Mouse (Mus musculus) spleen, embryonic (tissue): ENCODE results near the gene Rad51b.

Experiments
- CTCF ChIA-PET: fragments of 350-600 bp; sonication (Branson Sonifier 250); formaldehyde crosslinking; loops from one replicate; lab custom pipeline; 2022; lab: Charles Lee

Gene Rad51b

GRCm38 (mm10) chr12:79679251-79679901 lies 382.3 kb downstream of the Rad51b start:
- CTCF ChIA-PET, result interaction anchor here (0.7 kb wide), 1 partner anchor 142 kb away, joined by 3 read pairs; no protein-coding TSS in a partner anchor

DNA sequence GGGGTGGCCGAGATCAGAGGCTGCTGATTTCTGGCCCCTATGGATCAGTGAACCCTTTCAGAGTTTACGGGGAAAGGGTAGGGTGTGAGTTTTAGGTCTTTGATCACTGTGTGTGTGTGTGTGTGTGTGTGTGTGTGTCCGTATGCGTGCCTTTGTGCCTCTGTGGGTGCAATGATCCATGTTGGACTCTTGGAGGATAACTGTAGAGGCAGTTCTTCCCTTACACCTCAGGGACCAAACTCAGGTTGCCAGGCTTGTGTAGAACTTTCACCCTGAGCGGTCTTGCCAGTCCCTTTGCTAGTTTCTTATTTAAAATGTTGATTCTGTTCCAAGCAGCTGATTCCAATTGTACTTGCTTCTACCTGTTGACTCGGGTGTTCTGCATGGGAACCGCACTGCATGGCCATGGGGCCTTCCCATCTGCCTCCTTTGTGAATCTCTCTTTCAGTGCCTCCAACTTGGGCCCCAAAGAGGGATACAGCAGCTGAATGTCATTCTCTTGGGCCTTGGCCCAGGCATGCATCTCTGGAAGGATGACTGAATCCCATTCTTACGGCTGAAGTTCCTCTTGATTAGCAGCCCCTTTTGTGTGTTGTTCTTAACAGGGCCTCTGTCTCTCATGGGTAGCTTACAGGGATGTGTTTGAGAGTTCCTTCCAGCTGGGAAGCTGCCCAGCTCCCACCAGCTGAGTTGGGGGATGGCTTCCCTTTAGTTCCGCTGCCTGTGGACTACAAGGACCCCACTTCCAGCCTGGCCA lies 383.0 kb downstream of the Rad51b start:
- CTCF ChIA-PET, result interaction anchor here (0.7 kb wide), 1 partner anchor 141 kb away, joined by 3 read pairs; no protein-coding TSS in a partner anchor

- CTCF ChIA-PET, result no interaction called here
Observed at GRCm38 (mm10) chr12:79680698-79681072, 383.6 kb downstream of the Rad51b start.

DNA sequence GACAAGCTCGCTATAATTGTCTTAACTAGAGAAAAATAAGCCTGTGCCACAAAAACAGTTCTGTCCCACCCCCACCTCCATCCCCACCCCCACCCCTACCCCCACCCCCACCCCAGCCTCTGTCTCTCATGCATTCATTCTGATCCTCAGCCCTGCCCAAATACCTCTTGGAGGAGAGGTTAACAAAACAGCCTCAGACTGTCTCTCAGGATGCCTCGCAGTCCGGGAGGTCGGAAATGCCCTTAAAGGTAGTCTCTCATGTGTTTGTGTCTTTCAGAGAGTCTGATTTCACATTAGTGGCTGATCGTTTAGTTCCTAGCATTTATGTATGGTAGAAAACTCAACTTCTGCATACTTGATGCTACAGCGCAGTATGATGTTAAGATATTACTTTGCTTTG lies 384.5 kb downstream of the Rad51b start:
- CTCF ChIA-PET, result no interaction called here

DNA sequence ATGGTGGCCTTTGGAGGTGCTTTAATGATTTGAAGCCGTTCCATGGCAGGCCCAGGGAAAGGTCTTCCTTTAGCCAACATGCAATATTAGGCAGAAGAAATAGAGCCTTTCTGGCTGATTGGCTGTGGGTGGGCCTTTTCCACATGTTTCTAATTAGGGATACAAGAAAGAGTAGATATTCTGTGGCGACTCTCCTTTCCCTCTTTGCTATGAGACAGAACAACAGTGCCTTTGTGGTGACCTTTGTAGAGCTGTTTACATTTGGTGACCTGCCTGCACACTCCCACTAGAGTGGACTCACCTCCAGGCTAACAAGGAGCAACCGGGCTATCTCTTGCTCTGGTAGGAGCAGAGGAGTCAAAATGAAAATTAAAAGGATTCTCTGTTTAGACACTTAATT lies 386.3 kb downstream of the Rad51b start:
- CTCF ChIA-PET, result no interaction called here

DNA sequence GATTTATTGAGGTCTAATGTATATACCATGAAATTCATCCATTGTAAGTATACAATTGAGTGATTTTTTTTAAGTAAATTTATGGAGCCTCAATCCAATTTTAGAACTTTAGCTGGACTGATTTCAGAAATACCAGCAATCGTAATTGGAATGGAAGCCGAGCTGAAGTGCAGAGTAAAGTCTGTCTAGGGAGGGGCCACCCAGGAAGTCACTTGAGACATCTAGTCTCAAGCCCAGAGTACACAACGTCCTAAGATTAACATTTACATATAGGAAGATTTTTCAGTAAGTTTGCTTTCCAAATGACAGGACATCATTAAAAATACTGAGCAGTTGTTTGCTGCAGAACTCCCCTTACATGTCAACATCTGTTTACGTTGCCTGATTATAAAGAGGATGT lies 386.7 kb downstream of the Rad51b start:
- CTCF ChIA-PET, result interaction anchor here (1.0 kb wide), 1 partner anchor 54 kb away, joined by 5 read pairs; no protein-coding TSS in a partner anchor

GRCm38 (mm10) chr12:79684338-79684737 lies 387.3 kb downstream of the Rad51b start:
- CTCF ChIA-PET, result interaction anchor here (0.6 to 1.0 kb wide), 3 partner anchors 16 to 163 kb away, joined by 3 to 14 read pairs (median 5); no protein-coding TSS in a partner anchor

GRCm38 (mm10) chr12:79686594-79687325 lies 389.7 kb downstream of the Rad51b start:
- CTCF ChIA-PET, result no interaction called here

GRCm38 (mm10) chr12:79687683-79688386 lies 390.8 kb downstream of the Rad51b start:
- CTCF ChIA-PET, result no interaction called here

- CTCF ChIA-PET, result interaction anchor here (0.9 kb wide), 1 partner anchor 479 kb away, joined by 3 read pairs; no protein-coding TSS in a partner anchor
Observed at GRCm38 (mm10) chr12:79689299-79689698, 392.2 kb downstream of the Rad51b start.

- CTCF ChIA-PET, result interaction anchor here (0.6 to 0.9 kb wide), 2 partner anchors 18 to 186 kb away, joined by 4 to 8 read pairs; no protein-coding TSS in a partner anchor
Observed at GRCm38 (mm10) chr12:79691929-79692862, 395.1 kb downstream of the Rad51b start.

DNA sequence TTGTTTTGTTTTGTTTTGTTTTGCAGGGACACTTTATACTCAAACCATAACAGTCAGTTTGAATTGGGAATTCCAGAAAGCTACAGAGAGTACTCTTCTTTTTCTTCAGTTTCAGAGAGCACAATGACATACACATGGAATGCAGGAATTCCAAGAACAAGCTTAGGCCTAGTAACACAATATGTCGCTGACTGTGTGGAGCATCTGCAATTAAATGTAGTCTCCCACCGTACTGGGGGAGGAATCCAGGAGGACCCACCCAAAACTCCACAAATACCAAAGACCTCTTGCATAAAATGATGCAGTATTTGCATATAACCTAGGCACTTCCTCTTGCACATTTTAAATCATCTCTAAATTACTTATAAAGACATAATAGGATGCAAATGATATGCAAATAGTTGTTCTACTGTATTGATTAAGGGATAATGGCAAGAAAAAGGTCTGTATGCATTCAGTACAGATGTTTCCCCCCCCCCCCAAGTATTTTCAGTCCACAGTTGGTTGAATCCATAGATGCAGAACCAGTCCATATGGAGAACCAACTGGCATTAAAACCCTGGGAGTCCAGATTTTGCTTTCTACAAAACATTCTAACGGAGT lies 398.9 kb downstream of the Rad51b start:
- CTCF ChIA-PET, result interaction anchor here (0.7 kb wide), 1 partner anchor 91 kb away, joined by 6 read pairs; no protein-coding TSS in a partner anchor

GRCm38 (mm10) chr12:79703555-79703954 lies 406.5 kb downstream of the Rad51b start:
- CTCF ChIA-PET, result no interaction called here

- CTCF ChIA-PET, result no interaction called here
Observed at GRCm38 (mm10) chr12:79705501-79706266, 408.6 kb downstream of the Rad51b start.

DNA sequence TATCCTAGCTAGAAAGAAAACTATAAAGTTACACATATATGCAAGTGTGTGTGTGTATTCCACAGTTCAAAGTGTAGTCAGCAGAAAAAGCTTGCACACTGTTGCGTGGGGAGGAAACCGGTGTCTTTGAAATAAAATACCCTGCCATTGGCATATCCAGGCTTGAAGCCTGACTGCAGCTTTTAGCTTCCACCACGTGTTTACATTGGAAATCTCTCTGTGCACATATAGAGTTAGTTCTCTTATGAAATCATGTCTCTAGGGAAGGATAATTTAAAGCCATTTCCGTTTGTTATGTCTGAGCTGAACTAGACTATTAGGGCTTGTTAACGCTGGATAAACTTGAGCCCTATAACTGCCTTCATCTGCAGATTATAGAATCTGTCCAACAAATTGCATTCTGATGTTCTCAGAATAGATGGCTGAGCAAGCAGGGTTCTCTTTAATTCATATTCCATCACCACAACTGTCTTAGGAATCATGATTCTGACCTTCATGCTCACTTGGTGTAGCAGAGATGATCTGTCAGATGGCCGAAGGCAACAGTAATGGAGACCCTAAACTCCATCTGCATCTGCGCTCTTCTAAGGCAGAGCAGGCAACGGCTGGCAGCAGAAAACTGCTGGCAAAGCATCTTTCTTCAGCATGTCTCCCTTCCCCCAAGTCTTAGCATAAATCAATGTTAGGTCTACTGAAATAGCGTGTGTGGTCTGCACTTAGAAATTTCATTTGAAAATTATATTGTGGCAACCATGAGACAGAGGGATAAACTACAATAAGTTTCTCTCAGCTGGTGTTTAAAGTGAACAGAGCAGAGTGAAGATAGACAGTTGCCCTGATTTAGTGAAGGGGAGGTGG lies 410.7 kb downstream of the Rad51b start:
- CTCF ChIA-PET, result no interaction called here

- CTCF ChIA-PET, result no interaction called here
Observed at GRCm38 (mm10) chr12:79708423-79708733, 411.3 kb downstream of the Rad51b start.

GRCm38 (mm10) chr12:79713286-79713685 lies 416.2 kb downstream of the Rad51b start:
- CTCF ChIA-PET, result interaction anchor here (0.7 kb wide), 1 partner anchor 257 kb away, joined by 3 read pairs; no protein-coding TSS in a partner anchor

DNA sequence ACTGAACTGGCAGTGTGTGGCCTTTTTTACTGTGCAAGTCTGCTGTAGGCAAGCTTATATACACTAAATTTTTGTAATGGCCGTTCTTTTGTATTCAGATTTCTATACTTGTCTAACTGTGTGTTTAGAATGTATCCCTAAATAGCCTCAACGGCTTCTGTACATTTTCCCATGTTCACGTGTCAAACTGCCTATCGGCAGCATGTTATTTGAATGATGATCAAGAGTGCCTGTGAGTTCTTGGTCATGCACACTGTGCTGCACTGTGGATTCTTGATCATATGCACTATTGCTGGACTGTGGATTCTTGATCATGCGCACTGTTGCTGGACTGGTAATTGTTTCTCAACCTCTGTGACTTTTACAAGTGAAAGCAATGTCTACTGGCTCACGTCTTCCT lies 417.4 kb downstream of the Rad51b start:
- CTCF ChIA-PET, result interaction anchor here (0.6 kb wide), 1 partner anchor 11 kb away, joined by 4 read pairs; no protein-coding TSS in a partner anchor
